10 mouse cellular contexts compared by ENCODE assay signal in the genomic region with DNA sequence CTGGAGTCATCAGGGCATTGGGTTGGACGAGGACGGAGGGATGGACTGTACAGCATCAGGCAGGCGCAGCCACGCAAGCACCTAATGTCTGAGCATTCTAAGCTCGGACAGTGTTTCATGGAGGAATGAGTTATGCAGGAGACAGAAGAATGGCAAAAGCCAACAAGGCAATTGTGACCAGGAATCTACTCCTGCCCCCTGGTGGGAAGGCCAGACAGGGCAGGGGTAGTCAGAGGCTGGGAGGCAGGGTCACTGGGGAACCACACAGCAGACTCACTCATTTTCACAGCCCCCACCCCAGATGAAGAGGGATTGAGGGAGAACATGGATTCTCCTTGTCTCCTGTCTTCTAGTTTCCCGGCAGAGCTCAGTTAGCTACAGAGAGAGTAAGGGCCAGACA. TPM values are rescaled to one million over a fixed set of nuclear protein-coding genes. Genes with fewer than 3 reads are reported as not detected.
DNase-seq lines count a peak whose midpoint lies in the region; ATAC-seq and TF ChIP-seq lines count a peak whose summit lies in the region.
"Had no signal": no experiment of that assay in that cellular context is flagged by ENCODE, and none has a peak within 500 bp of the region (broad histone marks: within the 10 kb centered on the region; RNA-seq: fewer than 3 reads in every experiment).

No protein-coding gene starts in this region.

- H3K4me1 ChIP-seq in neural tube, embryonic 15.5 days = peaks cover 10% of the 10 kb centered on the region

- no peak overlapping the region for H3K4me3 ChIP-seq in neural tube, embryonic 15.5 days (replicated peaks)
- H3K4me3 ChIP-seq: heart, embryonic 15.5 days; myocyte had no signal

- no peaks in the 10 kb centered on the region for H3K27me3 ChIP-seq in neural tube, embryonic 15.5 days (replicated peaks)
- H3K27me3 ChIP-seq: heart, embryonic 15.5 days had no signal

- no peaks in the 10 kb centered on the region for H3K36me3 ChIP-seq in neural tube, embryonic 15.5 days
- H3K36me3 ChIP-seq: heart, embryonic 15.5 days had no signal

- 63% methylated on average over 6 of the region's 6 CpGs for WGBS in neural tube, embryonic 15.5 days

- no peak overlapping the region for H3K4me2 ChIP-seq in neural tube, embryonic 15.5 days
- H3K4me2 ChIP-seq: heart, embryonic 15.5 days had no signal

- TF ChIP-seq POLR2A in brain, embryonic 14.5 days (IDR thresholded peaks at IDR 0.05; ENCODE audit: borderline replicate concordance, extremely low read depth, insufficient read depth, insufficient read length, poor library complexity, severe bottlenecking) = no peak

- peak; percentile 22; the same call in 1 of the 2 replicates for TF ChIP-seq CTCF in brain, embryonic 14.5 days (IDR thresholded peaks at IDR 0.05; ENCODE audit: borderline replicate concordance, extremely low read depth, insufficient read depth, insufficient read length)

- no peak overlapping the region for H3K9ac ChIP-seq in neural tube, embryonic 15.5 days (replicated peaks)
- H3K9ac ChIP-seq: heart, embryonic 15.5 days had no signal

- ATAC-seq in cerebellum, adult (ENCODE audit: insufficient number of reproducible peaks, low FRiP score, low TSS enrichment) = no peak
- no peak for ATAC-seq in neural tube, embryonic 15.5 days (ENCODE audit: low FRiP score)

- H3K9me3 ChIP-seq in neural tube, embryonic 15.5 days (replicated peaks) = no peaks in the 10 kb centered on the region
- H3K9me3 ChIP-seq: heart, embryonic 15.5 days had no signal

- peak; percentile 47 to 53 for DNase-seq in cerebellum, postnatal 10 days
- peak; percentile 51 for DNase-seq in A20 (ENCODE audit: low read depth, low spot score)
- no peak for DNase-seq in brain, embryonic 14.5 days (ENCODE audit: low read depth)
- peak; percentile 73 for DNase-seq in lung, postnatal 14 days
- no peak for DNase-seq in right cerebral cortex, adult 18-20 months
- DNase-seq in ovary, postnatal 14 days (ENCODE audit: low spot score) = no peak

- H3K27ac ChIP-seq in neural tube, embryonic 15.5 days (replicated peaks) = no peak overlapping the region
- H3K27ac ChIP-seq: heart, embryonic 15.5 days had no signal

RNA-seq across cellular contexts. Expression of a gene that starts 4.7 kb away (rescaled TPM):
- 4.6 and 6.3 TPM in 2 replicates for polyA plus RNA-seq in brain, embryonic 14.5 days (2012; rRNA removed)
- polyA plus RNA-seq in neural tube, embryonic 15.5 days (2015; fragmentation: Nextera tagmentation; extraction: Ambion mirVana) = 3.8 and 5.7 TPM in 2 replicates

RNA-seq across cellular contexts. Expression of a gene that starts 53.7 kb away (rescaled TPM):
- polyA plus RNA-seq in brain, embryonic 14.5 days (2012; rRNA removed) = 0.48 and 0.68 TPM in 2 replicates
- polyA plus RNA-seq in neural tube, embryonic 15.5 days (2015; fragmentation: Nextera tagmentation; extraction: Ambion mirVana) = 1.00 and 1.3 TPM in 2 replicates
- polyA plus RNA-seq: heart, embryonic 15.5 days had no signal

Comparison
In these comparisons a context has a peak if more than half of its experiments do, and no peak if none do; other contexts are left out.
1. DNase-seq: peak in cerebellum, postnatal 10 days (2 of 2), A20 (single experiment) and lung, postnatal 14 days (single experiment); none in brain, embryonic 14.5 days (single experiment), right cerebral cortex, adult 18-20 months (single experiment) and ovary, postnatal 14 days (single experiment).